Mouse (Mus musculus) hindbrain, embryonic 14.5 days (tissue): Measurements from ENCODE around the gene Mcu. TPM values are rescaled to one million over a fixed set of nuclear protein-coding genes. Genes with fewer than 3 reads are reported as not detected.

ENCODE experiments used
- ATAC-seq: fragments of 200-750 bp; cut with Nextera tagmentation; 2 replicates; pipeline ENCODE4 v1.8.0; 2017; ENCODE audit warnings: moderate number of reproducible peaks, mild to moderate bottlenecking, moderate TSS enrichment, moderate library complexity; ENCODE audit not compliant: low FRiP score
- DNase-seq: peaks from one replicate; pipeline ENCODE4 v3.0.0-alpha.2; 2015; ENCODE audit warnings: low spot score
- H3K27ac ChIP-seq: fragments of 300-500 bp; sonication (generic); 2 replicates; pipeline ENCODE4 v1.5.1; 2014; ENCODE audit warnings: mild to moderate bottlenecking, moderate library complexity
- H3K27me3 ChIP-seq: fragments of 300-500 bp; sonication (generic); 2 replicates; pipeline ENCODE4 v1.6.1; 2014; ENCODE audit warnings: mild to moderate bottlenecking, low read length, mixed read lengths; ENCODE audit not compliant: control insufficient read depth, insufficient read depth
- H3K36me3 ChIP-seq: fragments of 300-500 bp; sonication (generic); replicated peaks from 2 replicates; pipeline ENCODE4 v1.6.1; 2014; ENCODE audit not compliant: control insufficient read depth, insufficient read depth
- H3K4me1 ChIP-seq: fragments of 300-500 bp; sonication (generic); replicated peaks from 2 replicates; pipeline ENCODE4 v1.6.1; 2014; ENCODE audit warnings: antibody characterized with exemption, low read length, mixed read lengths; ENCODE audit not compliant: control insufficient read depth, insufficient read depth
- H3K4me2 ChIP-seq: fragments of 300-500 bp; sonication (generic); replicated peaks from 2 replicates; pipeline ENCODE4 v1.6.1; 2014; ENCODE audit warnings: mild to moderate bottlenecking, moderate library complexity
- H3K4me3 ChIP-seq: fragments of 300-500 bp; sonication (generic); replicated peaks from 2 replicates; pipeline ENCODE4 v1.5.1; 2014; ENCODE audit warnings: mild to moderate bottlenecking, low read length
- H3K9ac ChIP-seq: fragments of 300-500 bp; sonication (generic); 2 replicates; pipeline ENCODE4 v1.6.1; 2014
- H3K9me3 ChIP-seq: fragments of 300-500 bp; sonication (generic); 2 replicates; pipeline ENCODE4 v1.6.1; 2016; ENCODE audit warnings: low read length; ENCODE audit not compliant: control insufficient read depth
- WGBS: fragments of 180-500 bp; shearing (Covaris S2); extraction: QIAGEN DNeasy Blood & Tissue Kit; methylation state at CpG from one replicate; pipeline ENCODE4 v1.1.7; 2014; 5-methylcytosine and 5-hydroxymethylcytosine counted together
- polyA plus RNA-seq: library from polyadenylated mRNA; unstranded; fragments of >200 nt; fragmentation: Nextera tagmentation; extraction: Ambion mirVana; gene quantifications from 2 replicates; pipeline ENCODE4 v1.2.1, GENCODE M21; 2014

The Mcu gene
- polyA plus RNA-seq, 1 experiment from 2014 or later = 33.0 TPM

DNA sequence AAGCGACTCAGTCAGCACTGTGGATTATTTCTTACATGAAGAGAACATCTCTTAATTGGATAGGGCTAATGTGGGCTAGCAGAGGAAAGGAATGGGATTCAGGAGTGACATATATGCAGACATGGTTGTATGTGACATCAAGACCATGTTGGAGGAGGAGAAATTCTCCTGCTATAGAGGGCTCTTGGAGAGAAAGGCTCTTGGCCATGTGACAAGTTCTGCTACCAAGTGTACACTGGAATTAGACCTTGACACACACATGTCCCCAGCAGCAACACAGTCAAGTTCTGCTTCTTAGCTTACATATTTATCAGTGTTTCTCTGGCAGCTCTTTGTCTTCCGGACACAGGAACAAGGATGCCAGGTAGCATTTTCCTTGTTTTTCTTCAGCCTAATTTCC, 129.1 kb downstream of the Mcu start:
- Histone ChIP-seq H3K27ac (no peak overlapping the region), H3K9ac (no peak overlapping the region), H3K9me3 (peaks cover 12% of the 10 kb centered on the region; the same call in 1 of the 2 replicates), H3K4me3 (no peak overlapping the region), H3K27me3 (no peaks in the 10 kb centered on the region), H3K4me1 (peaks cover 6% of the 10 kb centered on the region; the same call in 1 of the 2 replicates), H3K4me2 (no peak overlapping the region), H3K36me3 (no peaks in the 10 kb centered on the region)
- ATAC-seq = no peak
- WGBS = 85% methylated on average over 2 of the region's 2 CpGs
- DNase-seq = no peak

DNA sequence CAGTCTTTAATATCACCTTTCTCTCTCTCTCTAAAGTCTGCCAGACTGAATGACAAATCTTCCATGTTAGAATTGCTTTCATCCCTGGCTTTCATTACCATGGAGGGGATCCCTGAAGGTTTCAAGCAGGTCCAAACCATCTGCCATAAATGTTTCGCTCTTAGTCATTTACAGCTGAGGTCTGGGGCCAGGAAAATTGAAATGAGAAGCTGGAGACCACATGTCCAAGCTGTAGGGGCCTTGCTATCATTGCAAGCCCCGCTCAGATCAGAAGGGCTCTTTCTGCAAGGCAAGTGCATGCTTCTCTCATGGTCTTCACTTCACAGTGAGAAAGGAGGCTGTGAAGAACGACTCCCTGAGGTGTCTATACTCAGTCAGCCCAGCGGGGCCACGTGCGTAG, 132.2 kb downstream of the Mcu start:
- Histone ChIP-seq H3K4me2 (no peak overlapping the region), H3K9me3 (no peaks in the 10 kb centered on the region), H3K36me3 (no peaks in the 10 kb centered on the region), H3K9ac (no peak overlapping the region), H3K4me3 (no peak overlapping the region), H3K4me1 (peaks cover 6% of the 10 kb centered on the region; the same call in 1 of the 2 replicates), H3K27me3 (no peaks in the 10 kb centered on the region), H3K27ac (peak overlapping the region; percentile 9; the same call in 1 of the 2 replicates)
- ATAC-seq = no peak
- WGBS = 76% methylated on average over 6 of the region's 6 CpGs
- no peak for DNase-seq

DNA sequence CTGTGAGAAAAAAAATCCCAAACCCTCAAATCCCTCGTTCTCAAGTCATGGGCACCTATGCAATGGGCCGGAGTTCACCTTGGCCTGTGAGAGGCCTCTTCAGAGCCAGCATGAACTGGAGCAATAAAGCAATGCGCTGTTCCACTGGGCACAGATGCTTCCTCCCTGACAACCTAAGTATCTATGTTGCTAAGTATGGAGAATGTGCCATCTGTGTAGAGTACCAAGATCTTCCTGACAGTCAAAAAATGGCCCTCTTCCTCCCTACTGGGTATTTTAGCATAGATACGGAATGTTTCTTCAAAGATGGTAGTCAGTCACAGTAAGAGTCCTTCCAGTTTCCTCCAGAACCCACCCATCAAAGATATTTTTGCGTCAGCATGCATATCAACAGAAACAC, 135.1 kb downstream of the Mcu start:
- no peaks in the 10 kb centered on the region for H3K27me3 ChIP-seq
- DNase-seq = no peak
- 0 out of 2 replicates have a peak, but pooled peaks cover 3% of the 10 kb centered on the region for H3K9me3 ChIP-seq
- H3K4me3 ChIP-seq = no peak overlapping the region
- WGBS = 88% methylated on average over 5 of the region's 5 CpGs
- H3K36me3 ChIP-seq = no peaks in the 10 kb centered on the region
- H3K9ac ChIP-seq = no peak overlapping the region
- no peak for ATAC-seq
- peaks cover 6% of the 10 kb centered on the region; the same call in 1 of the 2 replicates for H3K4me1 ChIP-seq
- H3K4me2 ChIP-seq = no peak overlapping the region
- H3K27ac ChIP-seq = no peak overlapping the region

DNA sequence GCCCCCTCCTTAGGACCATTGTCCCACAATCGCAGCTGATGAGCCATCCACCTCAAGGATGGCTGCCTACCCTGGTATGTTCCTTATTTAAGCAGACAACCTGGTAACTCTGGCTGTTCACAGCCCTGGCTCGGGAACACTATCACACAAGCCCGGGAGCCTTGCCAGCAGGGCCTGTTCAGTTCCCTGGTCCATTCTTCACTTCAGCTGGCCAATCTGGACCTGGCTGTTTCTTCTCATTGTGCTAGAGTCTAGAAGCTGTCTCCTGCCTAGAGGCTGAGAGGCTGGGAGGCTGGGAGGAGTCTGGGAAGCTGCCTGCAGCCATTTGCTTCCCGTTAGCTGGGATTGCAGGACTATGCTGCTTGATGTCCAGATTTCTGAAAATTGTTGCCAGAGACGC, 146.0 kb downstream of the Mcu start:
- Histone ChIP-seq H3K27me3 (no peaks in the 10 kb centered on the region), H3K9me3 (no peaks in the 10 kb centered on the region), H3K4me3 (no peak overlapping the region), H3K4me1 (peaks cover 11% of the 10 kb centered on the region; the same call in 1 of the 2 replicates), H3K9ac (no peak overlapping the region), H3K4me2 (no peak overlapping the region), H3K27ac (no peak overlapping the region), H3K36me3 (no peaks in the 10 kb centered on the region)
- WGBS = 76% methylated on average over 5 of the region's 5 CpGs
- DNase-seq (no peak), ATAC-seq (no peak)

DNA sequence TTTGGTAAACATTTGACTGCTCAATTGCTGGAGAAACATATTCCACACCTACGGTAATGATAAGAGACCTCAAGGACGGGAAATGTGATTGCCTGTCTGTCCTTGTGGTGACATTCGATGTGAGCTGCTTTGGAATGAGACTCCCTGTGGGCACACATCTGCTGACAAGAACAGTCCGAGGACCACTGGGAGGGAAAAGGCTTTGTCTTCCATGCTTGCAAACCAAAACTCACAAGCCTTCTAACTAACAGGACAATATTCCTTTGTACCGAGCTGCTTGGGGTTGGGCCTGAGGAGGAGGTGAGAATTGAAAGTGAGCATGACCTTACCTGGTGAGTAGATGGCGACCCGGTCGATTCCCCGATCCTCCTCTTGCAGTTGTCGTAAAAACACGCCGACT, 149.2 kb downstream of the Mcu start:
- Histone ChIP-seq H3K9me3 (no peaks in the 10 kb centered on the region), H3K27me3 (no peaks in the 10 kb centered on the region), H3K4me3 (no peak overlapping the region), H3K4me2 (no peak overlapping the region), H3K9ac (no peak overlapping the region), H3K4me1 (peaks cover 11% of the 10 kb centered on the region; the same call in 1 of the 2 replicates), H3K27ac (no peak overlapping the region), H3K36me3 (no peaks in the 10 kb centered on the region)
- DNase-seq = no peak
- no peak for ATAC-seq
- 82% methylated on average over 12 of the region's 12 CpGs for WGBS

DNA sequence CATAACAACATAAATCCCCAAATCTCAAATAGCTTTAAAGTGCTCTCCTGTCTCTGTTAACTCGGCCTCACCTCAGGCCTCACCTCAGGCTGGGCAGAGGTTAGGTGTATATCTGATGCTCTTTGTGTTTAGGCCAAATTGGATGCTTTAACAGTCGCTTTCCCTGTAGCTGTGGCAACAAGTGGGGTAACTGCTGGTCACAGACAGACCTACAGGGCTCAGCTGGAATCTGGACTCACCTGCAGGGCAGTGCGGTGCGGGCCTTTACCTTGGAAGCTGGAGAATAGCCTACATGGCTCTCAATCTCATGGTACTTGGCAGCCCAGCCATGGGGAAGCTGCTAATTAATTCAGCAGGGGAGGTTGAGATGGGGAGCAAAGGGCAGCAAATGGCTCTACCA, 149.9 kb downstream of the Mcu start:
- Histone ChIP-seq H3K36me3 (no peaks in the 10 kb centered on the region), H3K27me3 (no peaks in the 10 kb centered on the region), H3K4me1 (peaks cover 6% of the 10 kb centered on the region; the same call in 1 of the 2 replicates), H3K4me3 (no peak overlapping the region), H3K27ac (no peak overlapping the region), H3K9me3 (no peaks in the 10 kb centered on the region), H3K9ac (no peak overlapping the region), H3K4me2 (no peak overlapping the region)
- WGBS = 86% methylated on average over 4 of the region's 4 CpGs
- ATAC-seq (no peak), DNase-seq (no peak)

DNA sequence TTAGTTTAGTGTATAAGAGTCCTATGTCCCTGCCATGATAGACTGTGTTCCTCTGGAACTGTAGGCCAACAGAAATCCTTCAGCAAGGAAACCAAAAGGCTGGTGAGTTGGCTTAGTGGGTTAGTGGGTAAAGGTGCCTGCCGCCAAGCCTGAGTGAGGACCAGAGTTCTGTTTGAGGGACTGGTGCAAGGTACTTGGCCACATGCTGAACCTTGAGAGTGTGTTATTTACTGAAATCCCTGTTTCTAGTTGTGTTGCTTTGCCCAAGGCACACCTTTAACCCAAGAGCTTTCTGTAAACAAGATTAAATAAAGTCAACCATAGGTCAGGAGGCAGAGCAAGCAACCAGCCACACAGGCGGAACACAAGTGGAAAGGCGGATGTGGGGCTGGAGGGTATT, 150.9 kb downstream of the Mcu start:
- 85% methylated on average over 3 of the region's 3 CpGs for WGBS
- Histone ChIP-seq H3K4me1 (peaks cover 6% of the 10 kb centered on the region; the same call in 1 of the 2 replicates), H3K9ac (no peak overlapping the region), H3K27ac (no peak overlapping the region), H3K9me3 (no peaks in the 10 kb centered on the region), H3K4me3 (no peak overlapping the region), H3K36me3 (no peaks in the 10 kb centered on the region), H3K27me3 (no peaks in the 10 kb centered on the region), H3K4me2 (no peak overlapping the region)
- DNase-seq (no peak), ATAC-seq (no peak)

DNA sequence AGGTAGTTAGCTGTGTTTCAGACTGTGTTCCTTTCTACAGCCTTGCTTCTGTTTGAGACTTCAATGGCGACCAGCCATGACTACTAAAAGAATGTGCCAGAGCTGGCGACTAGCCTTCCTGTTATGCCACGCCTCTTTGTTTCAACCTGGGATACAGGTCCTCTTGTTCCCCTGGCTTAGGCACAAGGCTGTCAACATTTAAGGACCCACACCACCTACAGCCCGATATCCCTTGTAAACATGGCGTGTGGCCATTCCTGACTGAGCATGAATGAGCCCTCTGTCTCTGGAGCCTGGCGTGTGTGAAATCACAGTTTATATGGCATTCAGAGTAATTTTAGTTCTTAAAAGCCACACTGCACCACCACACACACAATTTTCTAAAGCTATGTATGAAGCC, 154.2 kb downstream of the Mcu start:
- no peak for DNase-seq
- Histone ChIP-seq H3K4me3 (no peak overlapping the region), H3K27me3 (no peaks in the 10 kb centered on the region), H3K9me3 (no peaks in the 10 kb centered on the region), H3K4me2 (no peak overlapping the region), H3K36me3 (no peaks in the 10 kb centered on the region), H3K27ac (no peak overlapping the region), H3K9ac (no peak overlapping the region), H3K4me1 (no peaks in the 10 kb centered on the region)
- WGBS = 74% methylated on average over 6 of the region's 6 CpGs
- ATAC-seq = no peak

DNA sequence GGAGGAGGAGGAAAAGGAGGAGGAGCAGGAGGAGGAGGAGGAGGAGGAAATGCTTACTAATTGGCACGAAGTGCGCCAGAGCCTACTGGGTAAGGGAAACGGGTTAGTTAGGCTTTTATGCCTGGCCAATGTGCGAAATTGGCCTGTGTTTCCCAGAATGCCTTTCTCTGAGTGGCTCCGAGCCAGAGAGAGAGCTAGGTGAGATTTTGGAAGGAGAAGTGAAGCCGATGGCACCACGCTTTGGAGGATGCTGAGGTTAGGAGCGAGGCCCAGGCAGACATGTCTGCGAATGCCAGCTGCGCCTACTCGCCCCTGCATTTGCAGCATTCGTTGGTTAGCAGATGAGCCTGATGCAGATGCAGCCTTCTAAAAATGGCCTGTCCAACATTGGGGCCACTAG, 156.7 kb downstream of the Mcu start:
- no peak for DNase-seq
- no peaks in the 10 kb centered on the region for H3K4me1 ChIP-seq
- H3K4me2 ChIP-seq = no peak overlapping the region
- no peak overlapping the region for H3K4me3 ChIP-seq
- no peaks in the 10 kb centered on the region for H3K36me3 ChIP-seq
- no peak for ATAC-seq
- WGBS = 78% methylated on average over 12 of the region's 12 CpGs
- H3K9ac ChIP-seq = no peak overlapping the region
- no peak overlapping the region for H3K27ac ChIP-seq
- H3K9me3 ChIP-seq = no peaks in the 10 kb centered on the region
- H3K27me3 ChIP-seq = no peaks in the 10 kb centered on the region

DNA sequence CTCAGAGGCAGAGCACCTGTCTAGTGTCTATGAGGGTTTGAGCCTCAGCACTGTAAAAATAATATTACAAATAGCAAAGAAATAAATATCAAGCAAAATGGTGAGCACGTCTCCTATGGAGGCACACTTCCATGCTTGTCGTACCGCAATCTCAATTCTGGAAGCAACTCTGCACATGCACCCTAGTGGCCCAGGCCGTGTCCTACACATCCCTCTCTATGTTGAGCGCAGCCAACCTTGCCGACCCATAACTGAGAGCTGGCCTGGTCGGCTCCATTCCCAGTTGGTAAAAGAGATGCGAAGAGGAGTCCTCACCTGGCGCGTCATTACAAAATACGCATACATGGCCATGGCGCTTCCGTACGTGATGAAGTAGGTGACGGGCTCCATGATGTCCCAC, 161.9 kb downstream of the Mcu start:
- H3K27me3 ChIP-seq = no peaks in the 10 kb centered on the region
- ATAC-seq = no peak

More for the DNA sequence above, 161.9 kb downstream of the Mcu start:
- Histone ChIP-seq H3K4me2 (no peak overlapping the region), H3K36me3 (no peaks in the 10 kb centered on the region; the same call in 1 of the 2 replicates), H3K9me3 (no peaks in the 10 kb centered on the region), H3K27ac (no peak overlapping the region), H3K4me1 (no peaks in the 10 kb centered on the region), H3K9ac (no peak overlapping the region), H3K4me3 (no peak overlapping the region)
- 94% methylated on average over 15 of the region's 15 CpGs for WGBS
- no peak for DNase-seq
